Mouse (Mus musculus) frontal cortex, adult 2 months (tissue): ENCODE data around the gene Chst1. TPM values are rescaled to one million over a fixed set of nuclear protein-coding genes. Genes with fewer than 3 reads are reported as not detected.

ENCODE experiments used
- DNase-seq, 2 experiments: peaks; one replicate each; pipeline ENCODE4 v3.0.0; 2022; ENCODE audit warnings: low spot score in 1 of 2; ENCODE audit errors: extremely low spot score in 1 of 2
- polyA plus RNA-seq: library from polyadenylated mRNA; depleted of rRNA; stranded (reverse); fragments of >200 nt; gene quantifications from 2 replicates; pipeline ENCODE4 v1.2.3, GENCODE M21; 2012

Chst1 gene
- polyA plus RNA-seq, 1 experiment: 229 TPM

DNA sequence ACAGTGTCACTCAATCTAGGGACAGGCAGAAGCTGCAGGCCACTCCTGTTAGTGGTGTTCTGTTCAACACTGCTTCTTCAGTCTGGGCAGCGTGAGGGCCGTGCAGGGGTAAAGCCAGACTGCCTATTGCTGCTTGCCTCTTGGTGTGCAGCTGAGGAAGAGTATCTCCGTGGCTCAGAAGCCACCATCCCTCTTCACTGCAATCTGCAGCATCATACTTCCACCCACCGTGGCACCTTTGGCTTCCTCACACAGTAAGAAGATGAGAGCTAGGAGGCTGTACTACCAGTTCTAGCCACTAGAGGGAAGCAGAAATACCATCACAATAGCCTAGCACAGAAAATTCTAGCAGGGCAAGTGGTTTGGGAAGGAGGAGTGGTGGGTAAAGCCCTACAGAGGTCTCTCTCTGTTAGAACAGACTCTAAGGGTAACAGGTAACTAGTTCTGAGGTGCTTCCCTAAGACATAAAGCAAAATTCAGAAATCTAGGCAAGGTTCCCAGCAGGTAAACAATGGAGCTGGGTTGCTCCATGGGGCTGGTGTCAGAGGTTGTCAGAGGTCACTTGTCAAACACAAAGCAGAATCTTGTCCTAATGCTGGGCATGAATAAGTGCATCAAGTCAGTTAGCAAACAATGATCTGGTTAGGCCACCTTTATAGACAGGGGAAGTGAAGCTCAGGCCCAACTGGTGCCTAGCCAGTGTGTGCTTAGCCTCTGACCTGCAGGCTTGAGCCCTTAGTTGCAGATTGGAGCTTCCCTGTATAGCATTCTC is 9.5 kb downstream of the Chst1 start:
- peak; percentile 81 to 92 for DNase-seq

DNA sequence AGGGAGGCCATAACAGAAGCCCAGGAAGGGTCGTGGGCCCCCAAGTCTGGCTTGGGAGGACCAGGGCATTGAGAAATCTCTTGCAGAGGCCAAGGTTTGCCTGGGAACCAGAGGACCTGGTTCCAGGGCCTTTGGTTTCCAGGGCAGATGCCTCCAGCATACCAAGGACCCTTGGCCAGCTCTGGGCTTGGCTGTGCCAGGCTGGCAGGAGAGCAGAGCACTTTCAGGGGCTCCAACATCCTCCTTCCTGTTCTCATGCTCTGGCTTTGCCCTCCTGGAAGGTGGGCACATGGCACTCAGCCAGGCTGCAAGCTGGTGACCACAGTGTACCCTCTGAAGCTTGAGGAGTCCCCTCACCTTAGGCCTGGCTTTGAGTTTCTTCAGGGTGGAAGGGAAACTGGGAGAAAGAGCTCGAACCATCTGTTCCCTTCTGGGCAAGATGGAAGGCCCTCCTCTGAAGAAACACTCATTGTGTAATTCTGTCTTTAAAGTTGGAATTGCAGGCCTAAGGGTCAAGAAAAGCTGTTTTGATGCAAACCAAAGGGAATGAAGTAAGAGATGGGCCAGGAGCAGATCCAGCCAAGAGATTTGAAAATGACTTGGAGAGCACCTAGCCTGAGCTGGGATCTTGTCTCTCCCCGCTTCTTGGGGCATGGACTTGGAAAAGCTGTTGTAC is 10.3 kb downstream of the Chst1 start:
- no peak for DNase-seq

DNA sequence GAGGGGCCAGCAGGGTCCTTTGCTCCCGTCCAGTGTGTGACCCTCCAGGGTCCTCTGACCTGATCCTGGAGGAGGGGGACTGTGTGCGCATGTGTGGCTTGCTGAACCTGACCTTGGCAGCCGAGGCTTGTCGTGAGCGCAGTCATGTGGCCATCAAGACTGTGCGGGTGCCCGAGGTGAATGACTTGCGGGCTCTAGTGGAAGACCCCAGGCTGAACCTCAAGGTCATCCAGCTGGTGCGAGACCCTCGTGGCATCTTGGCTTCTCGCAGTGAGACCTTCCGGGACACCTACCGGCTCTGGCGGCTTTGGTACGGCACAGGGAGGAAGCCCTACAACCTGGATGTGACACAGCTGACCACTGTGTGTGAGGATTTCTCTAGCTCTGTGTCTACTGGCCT is 14.1 kb downstream of the Chst1 start:
- DNase-seq: no peak

DNA sequence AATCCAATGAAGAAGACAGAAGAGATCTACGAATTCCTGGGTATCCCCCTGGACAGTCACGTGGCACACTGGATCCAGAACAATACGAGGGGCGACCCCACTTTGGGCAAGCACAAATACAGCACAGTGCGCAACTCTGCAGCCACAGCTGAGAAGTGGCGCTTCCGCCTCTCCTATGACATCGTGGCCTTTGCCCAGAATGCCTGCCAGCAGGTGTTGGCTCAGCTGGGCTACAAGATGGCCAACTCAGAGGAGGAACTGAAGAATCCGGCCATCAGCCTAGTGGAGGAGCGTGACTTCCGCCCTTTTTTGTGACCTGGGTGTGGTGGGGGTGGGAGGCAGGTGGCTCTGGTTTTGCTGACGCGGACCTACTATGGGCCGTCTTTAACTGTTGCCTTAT is 14.6 kb downstream of the Chst1 start:
- DNase-seq: no peak

DNA sequence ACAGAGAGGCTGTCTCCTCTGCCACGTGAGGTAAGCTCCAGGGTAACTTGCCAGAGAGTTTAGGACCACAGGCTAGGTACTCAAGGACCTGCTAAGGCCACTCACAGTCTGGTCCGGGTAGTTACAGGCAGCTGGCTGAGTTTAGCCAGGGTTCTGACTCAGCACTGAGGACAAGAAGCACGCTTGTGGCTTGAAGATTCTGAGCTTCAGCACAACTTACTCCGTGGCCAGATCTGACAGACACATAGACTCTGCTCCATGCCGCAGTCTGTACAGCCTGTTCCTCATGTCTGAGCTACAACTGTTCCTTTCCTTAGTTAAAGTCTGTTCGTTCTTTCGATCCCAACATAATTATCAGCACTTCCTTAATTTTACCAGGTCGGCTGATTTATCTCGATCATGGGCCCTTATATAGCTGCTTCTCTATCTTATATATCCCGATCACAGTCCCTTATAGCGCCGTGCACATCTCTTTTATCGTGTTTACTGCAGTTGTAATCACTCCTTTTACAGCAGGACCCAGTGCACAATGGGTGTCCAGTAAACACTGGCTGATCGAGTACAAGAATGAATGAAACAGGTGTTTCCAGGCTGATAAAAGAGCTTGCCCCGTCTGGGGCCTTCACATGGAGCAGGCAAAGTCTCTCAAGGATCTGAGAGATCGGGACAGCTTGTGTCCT is 17.7 kb downstream of the Chst1 start:
- DNase-seq: no peak

DNA sequence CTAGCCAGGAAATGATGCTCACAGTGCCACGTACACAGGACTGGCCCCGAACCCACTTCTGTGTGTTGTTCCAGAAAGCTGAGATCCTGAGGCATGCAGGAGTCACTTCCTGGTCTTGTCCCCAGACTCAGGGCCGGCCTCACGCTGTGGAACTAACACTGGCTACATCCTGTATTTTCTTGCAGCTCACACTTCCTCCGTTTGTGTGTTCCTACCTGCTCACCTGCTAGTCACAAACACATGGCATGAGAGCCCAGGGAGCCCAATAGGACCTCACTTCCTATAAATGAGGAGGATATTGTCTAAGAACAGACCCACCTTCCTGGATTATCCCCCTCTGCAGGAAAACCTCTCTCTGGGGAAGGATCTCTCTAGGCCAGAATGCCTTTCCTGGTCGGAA is 18.5 kb downstream of the Chst1 start:
- DNase-seq: no peak

DNA sequence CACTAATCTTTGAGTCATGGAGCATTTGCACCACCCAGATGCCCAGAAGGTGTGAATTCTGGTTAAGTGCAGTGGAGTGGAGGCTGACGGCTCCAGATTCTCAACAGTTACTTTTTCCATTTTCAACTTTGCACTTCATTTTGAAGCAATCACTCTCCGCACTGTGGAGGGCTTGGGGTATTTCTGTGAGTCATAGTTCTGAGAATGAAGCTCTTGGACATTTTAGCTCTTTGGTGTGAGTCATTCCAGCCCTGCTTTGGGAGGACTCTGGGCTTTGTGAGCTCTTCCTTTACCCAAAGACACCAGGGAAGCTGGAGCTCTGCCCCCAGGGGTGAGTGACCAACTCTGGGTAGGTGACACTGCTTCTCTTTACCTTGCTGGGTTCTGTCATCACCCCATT is 28.1 kb downstream of the Chst1 start:
- peak in 1 of 2 experiments; percentile 26 for DNase-seq

DNA sequence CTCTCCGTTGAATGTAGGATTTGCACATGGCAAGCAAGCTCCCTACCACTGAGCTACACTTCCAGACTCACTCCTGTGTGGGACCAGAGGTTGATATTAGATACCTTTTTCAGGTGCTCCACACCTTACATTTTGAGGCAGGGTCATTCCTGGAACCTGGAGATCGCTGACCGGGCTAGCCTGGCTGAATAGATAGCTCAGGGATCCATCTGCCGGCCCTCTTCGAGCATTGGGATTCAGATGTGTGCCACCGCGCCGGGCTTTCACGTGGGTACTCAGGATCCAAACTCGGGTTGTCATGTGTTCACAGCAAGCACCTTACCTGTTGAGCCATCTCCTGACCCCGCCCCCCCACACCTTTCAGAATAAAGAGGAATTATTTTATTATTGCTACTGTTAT is 31.3 kb downstream of the Chst1 start:
- DNase-seq: no peak

DNA sequence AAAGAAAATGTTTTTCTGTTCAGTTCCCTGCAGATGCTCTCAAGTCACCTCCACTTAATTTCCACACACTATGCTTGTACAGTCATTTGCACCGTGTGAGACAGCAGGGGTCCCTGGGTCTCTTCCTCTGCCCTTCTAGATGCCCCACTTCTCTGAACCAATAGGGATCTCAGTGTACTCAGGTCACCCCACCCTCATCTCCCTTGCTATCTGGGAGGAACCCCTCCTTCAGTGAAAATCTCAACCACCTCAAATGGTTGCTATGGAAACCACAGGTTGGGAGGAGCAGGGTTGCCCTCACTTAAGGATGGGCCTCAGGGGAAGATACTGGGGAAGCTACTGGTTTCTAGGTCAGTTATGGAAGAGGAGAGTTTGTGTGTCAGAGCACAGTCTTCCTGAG is 32.5 kb downstream of the Chst1 start:
- DNase-seq: no peak

DNA sequence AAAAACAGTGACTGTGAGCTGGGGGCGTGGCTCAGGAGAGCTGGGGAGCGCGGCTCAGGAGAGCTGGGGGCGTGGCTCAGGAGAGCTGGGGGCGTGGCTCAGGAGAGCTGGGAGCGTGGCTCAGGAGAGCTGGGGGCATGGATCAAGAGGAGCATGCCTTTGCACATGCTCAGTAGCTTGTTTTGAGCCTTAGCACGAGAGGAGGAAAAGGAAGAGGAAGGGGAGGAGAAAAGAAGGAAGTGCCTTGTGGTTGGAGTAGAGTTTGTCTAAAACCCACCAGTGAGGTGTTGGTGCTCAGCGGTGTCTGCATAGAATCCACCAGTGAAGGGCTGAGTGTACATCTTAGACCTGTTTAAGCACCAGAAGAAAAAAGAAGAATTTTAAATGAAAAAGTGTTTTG is 41.0 kb downstream of the Chst1 start:
- DNase-seq: no peak

DNA sequence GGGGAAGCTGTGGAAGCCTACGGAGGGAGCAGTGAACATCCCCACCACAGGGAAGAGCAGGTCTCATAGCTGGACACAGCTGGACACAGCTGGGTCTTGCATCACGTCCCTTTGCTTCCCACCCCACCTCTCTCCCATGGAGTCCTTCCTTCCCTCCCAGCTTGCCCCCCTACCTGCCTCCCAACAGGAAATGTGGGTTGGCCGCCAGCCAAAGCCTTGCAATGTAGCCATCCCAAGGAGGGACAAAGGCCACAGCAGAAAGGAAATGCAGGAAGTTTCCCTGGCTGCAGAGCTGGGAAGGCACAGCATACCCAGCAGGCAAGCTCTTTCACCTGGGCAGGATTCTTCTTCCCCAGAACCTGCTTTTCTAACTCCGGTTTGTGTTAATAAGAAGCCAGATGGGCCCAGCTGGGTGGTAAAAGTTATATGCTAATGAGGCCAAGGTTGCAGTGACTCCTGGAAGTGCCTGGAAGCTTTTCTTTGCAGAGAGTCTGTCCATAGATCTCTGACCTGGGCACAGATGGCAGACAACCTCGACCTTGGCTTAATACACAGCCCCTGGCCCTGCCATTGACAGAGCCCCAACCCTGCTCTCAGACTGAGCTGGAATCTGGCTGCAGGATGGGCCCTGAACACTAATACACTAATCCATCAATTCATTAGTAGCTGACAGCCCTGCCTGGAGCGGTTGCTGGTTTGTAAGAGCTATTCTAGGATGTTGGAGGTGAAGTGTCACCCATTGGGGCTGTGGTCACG is 46.0 kb downstream of the Chst1 start:
- no peak for DNase-seq

DNA sequence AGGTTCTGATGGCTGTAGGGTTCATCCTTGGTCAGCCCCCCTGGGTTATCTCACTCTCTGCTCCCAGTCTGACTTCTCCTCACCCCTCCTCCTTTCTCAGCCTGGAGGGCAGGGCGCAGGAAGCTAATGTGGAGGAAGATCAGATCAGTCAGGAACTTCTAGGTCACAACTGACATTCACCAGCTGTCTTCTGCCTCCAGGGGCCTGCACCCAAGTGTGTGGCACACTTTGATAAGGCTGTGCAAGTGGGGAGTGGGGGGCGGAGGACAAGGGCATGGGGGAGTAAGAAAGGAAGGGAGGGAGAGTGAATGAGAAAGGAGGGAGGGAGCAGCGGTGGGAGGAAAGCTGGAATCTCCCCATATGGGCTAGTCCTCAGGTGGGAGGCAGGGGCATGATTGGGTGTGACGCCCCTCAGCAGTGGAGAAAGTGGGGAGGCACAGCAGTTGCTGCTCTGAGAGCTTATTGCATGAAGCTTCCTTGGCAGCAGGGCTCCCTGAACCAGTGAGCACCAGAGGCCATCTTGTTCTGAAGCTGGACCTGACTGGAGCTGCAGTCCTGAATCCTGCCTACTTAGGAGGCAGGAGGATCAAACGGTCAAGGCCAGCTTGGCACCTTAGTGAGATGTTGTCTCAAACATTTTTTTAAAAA is 49.8 kb downstream of the Chst1 start:
- DNase-seq: no peak

DNA sequence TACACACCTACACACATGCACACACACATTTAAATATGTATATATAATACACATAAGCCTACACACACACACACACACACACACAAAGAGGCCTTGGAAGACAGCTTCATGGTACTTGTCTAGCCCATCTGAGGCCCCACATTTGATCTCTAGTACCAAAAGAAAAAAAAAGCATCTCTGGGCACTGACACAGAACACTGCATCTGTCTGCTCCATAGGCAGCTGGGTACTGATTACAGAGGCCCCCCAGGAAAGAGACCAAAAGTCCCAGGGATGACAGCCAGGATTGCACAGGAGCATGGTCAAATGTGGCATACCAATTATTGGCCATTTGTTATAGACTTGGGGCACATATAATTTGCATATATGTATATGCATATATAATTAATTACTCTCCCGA is 50.9 kb downstream of the Chst1 start:
- DNase-seq: no peak

DNA sequence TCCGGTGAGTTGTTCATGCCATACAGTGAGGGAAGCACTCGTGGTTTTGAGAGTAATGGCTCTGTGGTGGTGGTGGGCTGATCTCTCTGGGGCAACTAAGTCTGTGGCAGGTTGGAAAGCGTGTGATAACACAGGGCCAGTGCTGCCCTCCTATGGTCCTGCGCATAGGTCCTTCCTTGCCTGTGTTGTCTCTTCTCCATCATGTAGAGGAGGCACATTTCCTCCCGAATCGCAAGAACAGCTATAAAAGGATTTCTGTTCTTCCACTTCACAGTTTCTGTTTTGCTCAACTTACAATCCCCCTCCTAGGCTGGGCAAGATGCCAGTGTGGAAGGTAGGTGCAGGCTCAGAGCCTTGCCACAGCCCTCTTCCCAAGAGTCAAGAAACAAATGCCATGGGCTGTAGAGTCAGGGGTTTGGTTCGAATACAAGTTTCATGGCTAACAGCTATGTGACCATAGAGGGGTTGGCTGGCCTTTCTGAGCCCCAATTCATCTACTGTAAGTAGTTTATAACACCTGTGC is 51.8 kb downstream of the Chst1 start:
- DNase-seq: peak in 1 of 2 experiments; percentile 42

DNA sequence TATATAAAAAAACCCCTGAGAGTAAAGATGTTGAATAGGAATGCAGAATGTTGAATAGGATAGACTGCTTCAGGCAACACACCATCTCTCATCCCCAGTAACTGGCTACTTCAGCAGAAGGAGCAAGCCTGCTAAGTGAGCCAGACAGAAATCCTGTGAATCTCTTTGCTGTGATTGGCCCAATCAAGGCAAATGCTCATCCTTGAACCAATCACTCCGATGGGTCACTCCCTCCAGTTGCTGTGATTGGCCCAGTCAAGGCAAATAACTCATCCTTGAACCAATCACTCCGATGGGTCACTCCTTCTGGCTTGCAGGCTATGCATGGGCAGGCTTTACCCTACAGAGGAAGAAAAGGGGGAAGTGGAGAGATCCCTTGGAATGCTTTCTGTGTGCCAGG is 57.7 kb downstream of the Chst1 start:
- no peak for DNase-seq

DNA sequence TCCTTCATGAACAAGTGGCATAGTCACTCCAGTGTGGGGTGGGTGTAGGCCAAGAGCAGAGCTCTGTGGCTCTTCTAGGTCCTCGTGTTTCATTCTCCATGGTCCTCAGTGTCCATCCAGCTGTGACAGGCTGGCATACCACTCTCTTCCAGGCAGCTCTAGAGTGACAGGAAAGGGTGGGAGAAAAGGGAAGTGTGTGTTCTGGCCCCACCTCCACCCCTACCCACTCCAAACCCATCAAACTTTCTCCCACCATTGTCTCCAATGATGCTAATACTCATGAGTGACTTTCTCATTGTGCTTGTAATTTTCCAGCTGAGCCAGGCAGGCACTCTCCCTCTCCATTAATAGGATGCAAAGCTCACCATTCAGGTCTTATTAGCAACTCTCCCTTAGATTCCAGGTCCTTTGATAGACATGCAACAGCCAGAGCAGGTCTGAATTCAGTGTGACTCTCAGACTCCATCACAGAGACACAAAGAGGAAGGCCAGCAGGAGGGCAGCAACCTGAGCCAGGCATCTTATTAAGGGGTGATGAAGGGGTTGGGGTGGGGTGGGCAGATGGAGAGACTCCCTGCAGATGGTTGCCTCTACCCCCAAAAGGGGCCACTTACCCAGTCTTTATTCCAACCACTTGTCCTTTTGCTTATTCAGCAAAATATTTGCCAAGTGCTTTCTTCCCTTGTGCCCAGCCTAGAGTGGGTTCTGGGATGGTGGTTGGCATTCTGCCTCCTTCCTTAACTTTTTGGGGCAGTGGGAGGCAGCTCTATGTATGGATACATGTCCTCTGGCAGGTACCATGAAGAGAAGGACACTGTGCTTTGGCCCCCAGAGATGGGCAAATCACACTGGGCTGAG is 59.0 kb downstream of the Chst1 start:
- no peak for DNase-seq

DNA sequence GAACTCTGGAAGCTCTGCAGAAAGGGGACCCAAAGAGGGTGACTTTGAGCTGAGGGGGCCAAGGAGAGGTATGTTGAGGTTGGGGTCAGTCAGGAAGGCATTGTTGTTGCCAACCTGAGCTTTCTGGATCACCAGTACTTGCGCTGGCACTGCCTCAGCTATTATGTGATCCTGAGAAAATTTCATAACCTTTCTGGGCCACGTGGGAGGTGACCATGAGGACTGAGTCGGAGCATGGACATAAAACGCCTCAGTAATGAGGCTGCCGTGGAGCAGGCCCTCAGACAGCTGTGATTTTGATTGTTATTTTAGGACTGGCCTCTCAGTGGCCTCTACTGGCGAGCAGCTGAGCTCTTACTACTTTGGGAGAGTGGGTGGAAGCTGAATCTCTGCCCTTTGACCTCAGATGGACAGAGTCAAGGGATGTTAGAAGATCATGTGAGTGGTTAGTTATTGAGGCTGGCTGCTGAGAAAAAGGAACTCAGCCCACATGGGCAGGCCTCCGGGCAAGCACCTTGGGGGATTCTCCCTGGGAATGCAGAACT is 60.1 kb downstream of the Chst1 start:
- no peak for DNase-seq

DNA sequence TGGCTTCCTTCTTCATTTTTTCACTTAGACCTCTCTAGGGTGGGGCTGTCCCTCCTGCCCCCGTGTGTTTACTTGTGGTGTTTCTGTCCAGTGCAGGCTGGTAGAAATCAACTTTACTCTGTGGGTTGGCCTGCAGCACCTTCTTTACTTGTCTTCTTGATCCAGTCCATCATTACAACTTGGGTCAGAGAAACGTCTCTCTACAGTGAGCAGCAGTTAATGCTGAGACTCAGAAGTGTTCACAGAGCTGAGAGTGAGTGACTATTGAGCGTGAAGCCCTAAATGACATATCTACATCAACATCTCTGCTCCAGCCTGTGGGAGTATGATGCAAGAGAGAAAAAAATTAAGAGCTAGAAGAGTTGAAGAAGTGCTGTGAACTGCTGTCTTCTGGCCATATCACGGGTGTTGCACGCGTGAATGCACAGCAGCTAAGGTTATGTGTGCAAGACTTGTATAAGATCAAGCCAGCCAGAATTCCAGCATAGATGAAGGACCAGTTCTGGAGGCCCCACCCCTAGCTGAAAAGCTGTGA is 63.1 kb downstream of the Chst1 start:
- no peak for DNase-seq
